Mouse (Mus musculus): Measurements from ENCODE around the gene Vps37d. TPM values are rescaled to one million over a fixed set of nuclear protein-coding genes. Genes with fewer than 3 reads are reported as not detected.

The Vps37d gene
- polyA plus RNA-seq, 1 experiment: 7.3 TPM

GRCm38 (mm10) chr5:135089653-135090052, 11.6 kb upstream of the Vps37d start, which contains the start of gene Mlxipl:
Gene Mlxipl, plus strand, starts transcription at chr5:135089890.
- H3K4me1 ChIP-seq (ENCODE audit: control insufficient read depth, insufficient read depth, low read length): no peaks in the 10 kb centered on the region
- WGBS: 6% methylated on average over 39 of the region's 39 CpGs
- H3K27me3 ChIP-seq (replicated peaks; ENCODE audit: control insufficient read depth, insufficient read depth, low read length): no peaks in the 10 kb centered on the region
- H3K4me3 ChIP-seq (ENCODE audit: insufficient read depth, low read depth, low read length): no peak within 1 kb of the TSS
- peak; percentile 90 for DNase-seq
- TF ChIP-seq POLR2A (IDR thresholded peaks at IDR 0.05; ENCODE audit: low read depth, low read length): no peak
- TF ChIP-seq CTCF (conservative IDR thresholded peaks at IDR 0.05; ENCODE audit: insufficient read depth, insufficient read length, low read depth, low read length): peak; percentile 36; the same call in 1 of the 2 replicates
- no peaks in the 10 kb centered on the region for H3K36me3 ChIP-seq (ENCODE audit: control insufficient read depth, insufficient read depth, low read length)
- no peak within 1 kb of the TSS for H3K27ac ChIP-seq (ENCODE audit: insufficient read depth, low read depth, low read length)

DNA sequence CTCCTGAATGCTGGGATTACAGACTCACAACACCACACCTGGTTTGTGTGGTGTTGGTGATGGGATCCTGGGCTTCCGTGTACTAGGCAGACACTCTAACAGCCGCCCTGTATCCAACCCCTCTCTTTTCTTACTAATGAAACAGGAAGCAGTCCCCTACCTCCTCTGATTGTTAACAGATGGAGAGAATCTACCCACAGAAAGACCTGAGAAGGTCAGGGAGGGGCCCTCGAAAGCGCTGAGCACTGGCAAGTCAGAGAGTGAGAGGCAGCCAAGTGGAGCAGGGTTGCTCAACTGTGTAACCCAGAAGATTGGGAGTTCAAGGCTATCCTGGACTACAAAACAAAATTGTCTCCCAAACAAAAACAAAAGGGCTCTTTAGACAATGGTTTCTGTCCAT, 8.8 kb upstream of the Vps37d start:
- no peak overlapping the region for H3K4me3 ChIP-seq (ENCODE audit: insufficient read depth, low read depth, low read length)
- TF ChIP-seq CTCF (conservative IDR thresholded peaks at IDR 0.05; ENCODE audit: insufficient read depth, insufficient read length, low read depth, low read length) (no peak), POLR2A (IDR thresholded peaks at IDR 0.05; ENCODE audit: low read depth, low read length) (no peak)
- H3K36me3 ChIP-seq (ENCODE audit: control insufficient read depth, insufficient read depth, low read length): no peaks in the 10 kb centered on the region
- H3K4me1 ChIP-seq (ENCODE audit: control insufficient read depth, insufficient read depth, low read length): no peaks in the 10 kb centered on the region
- no peak overlapping the region for H3K27ac ChIP-seq (ENCODE audit: insufficient read depth, low read depth, low read length)
- H3K27me3 ChIP-seq (replicated peaks; ENCODE audit: control insufficient read depth, insufficient read depth, low read length): no peaks in the 10 kb centered on the region
- 41% methylated on average over 4 of the region's 4 CpGs for WGBS
- no peak for DNase-seq

GRCm38 (mm10) chr5:135080539-135080938, 2.5 kb upstream of the Vps37d start:
- TF ChIP-seq POLR2A (IDR thresholded peaks at IDR 0.05; ENCODE audit: low read depth, low read length): no peak
- no peak for TF ChIP-seq CTCF (conservative IDR thresholded peaks at IDR 0.05; ENCODE audit: insufficient read depth, insufficient read length, low read depth, low read length)
- DNase-seq: peak; percentile 71
- Histone ChIP-seq H3K4me1 (ENCODE audit: control insufficient read depth, insufficient read depth, low read length) (peaks cover 10% of the 10 kb centered on the region; the same call in 1 of the 2 replicates), H3K4me3 (ENCODE audit: insufficient read depth, low read depth, low read length) (no peak overlapping the region), H3K27ac (ENCODE audit: insufficient read depth, low read depth, low read length) (no peak overlapping the region), H3K36me3 (ENCODE audit: control insufficient read depth, insufficient read depth, low read length) (no peaks in the 10 kb centered on the region), H3K27me3 (replicated peaks; ENCODE audit: control insufficient read depth, insufficient read depth, low read length) (no peaks in the 10 kb centered on the region)
- 66% methylated on average over 5 of the region's 5 CpGs for WGBS

- TF ChIP-seq CTCF (conservative IDR thresholded peaks at IDR 0.05; ENCODE audit: insufficient read depth, insufficient read length, low read depth, low read length) (no peak), POLR2A (IDR thresholded peaks at IDR 0.05; ENCODE audit: low read depth, low read length) (no peak)
- no peak overlapping the region for H3K4me3 ChIP-seq (ENCODE audit: insufficient read depth, low read depth, low read length)
- WGBS: 89% methylated on average over 2 of the region's 2 CpGs
- no peak for DNase-seq
- H3K36me3 ChIP-seq (ENCODE audit: control insufficient read depth, insufficient read depth, low read length): no peaks in the 10 kb centered on the region
- H3K27me3 ChIP-seq (replicated peaks; ENCODE audit: control insufficient read depth, insufficient read depth, low read length): no peaks in the 10 kb centered on the region
- H3K27ac ChIP-seq (ENCODE audit: insufficient read depth, low read depth, low read length): no peak overlapping the region
- peaks cover 10% of the 10 kb centered on the region; the same call in 1 of the 2 replicates for H3K4me1 ChIP-seq (ENCODE audit: control insufficient read depth, insufficient read depth, low read length)
These were observed 1.5 kb upstream of the Vps37d start for GRCm38 (mm10) chr5:135079578-135079977.

- WGBS: 1% methylated on average over 11 of the region's 11 CpGs
- Histone ChIP-seq H3K4me3 (ENCODE audit: insufficient read depth, low read depth, low read length) (peak overlapping the region; percentile 26; the same call in 1 of the 2 replicates), H3K27ac (ENCODE audit: insufficient read depth, low read depth, low read length) (no peak overlapping the region), H3K36me3 (ENCODE audit: control insufficient read depth, insufficient read depth, low read length) (no peaks in the 10 kb centered on the region), H3K27me3 (replicated peaks; ENCODE audit: control insufficient read depth, insufficient read depth, low read length) (no peaks in the 10 kb centered on the region), H3K4me1 (ENCODE audit: control insufficient read depth, insufficient read depth, low read length) (peaks cover 10% of the 10 kb centered on the region; the same call in 1 of the 2 replicates)
- TF ChIP-seq POLR2A (IDR thresholded peaks at IDR 0.05; ENCODE audit: low read depth, low read length) (no peak), CTCF (conservative IDR thresholded peaks at IDR 0.05; ENCODE audit: insufficient read depth, insufficient read length, low read depth, low read length) (no peak)
- DNase-seq: no peak
These were observed 380 bp upstream of the Vps37d start for GRCm38 (mm10) chr5:135078482-135078810.

DNA sequence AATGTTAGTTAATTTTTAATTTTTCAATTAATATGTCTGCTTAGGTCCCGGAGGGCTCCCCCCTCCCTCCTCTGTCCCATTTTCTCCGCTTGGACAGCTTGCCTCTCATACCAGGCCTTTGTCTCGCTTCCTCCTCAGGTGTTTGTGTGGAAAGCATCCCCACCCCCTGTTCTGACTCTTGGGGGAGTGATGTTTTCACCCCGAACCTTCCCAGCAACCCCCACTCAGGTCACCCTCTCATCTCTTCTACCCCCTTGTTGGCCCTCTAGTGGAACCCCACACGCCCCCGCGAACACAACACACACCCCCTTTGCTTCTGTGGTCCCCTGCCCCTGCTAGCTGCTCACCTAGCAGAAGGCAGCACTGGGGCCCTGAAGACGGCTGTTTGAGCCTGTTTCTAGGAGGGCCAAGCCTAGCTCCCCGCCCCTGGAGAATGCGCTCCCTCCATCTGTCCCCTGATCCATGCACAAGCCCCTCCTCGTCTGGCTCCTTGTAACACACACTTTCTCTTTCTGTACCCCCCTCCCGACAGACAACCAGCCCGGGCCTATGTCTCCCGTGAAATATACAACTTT, 1.0 kb downstream of the Vps37d start:
- Histone ChIP-seq H3K36me3 (ENCODE audit: control insufficient read depth, insufficient read depth, low read length) (no peaks in the 10 kb centered on the region), H3K4me1 (ENCODE audit: control insufficient read depth, insufficient read depth, low read length) (peaks cover 10% of the 10 kb centered on the region; the same call in 1 of the 2 replicates), H3K4me3 (ENCODE audit: insufficient read depth, low read depth, low read length) (peak overlapping the region; percentile 78), H3K27me3 (replicated peaks; ENCODE audit: control insufficient read depth, insufficient read depth, low read length) (no peaks in the 10 kb centered on the region), H3K27ac (ENCODE audit: insufficient read depth, low read depth, low read length) (peak overlapping the region; percentile 14)
- peak; percentile 88 for DNase-seq
- WGBS: 16% methylated on average over 14 of the region's 14 CpGs
- no peak for TF ChIP-seq CTCF (conservative IDR thresholded peaks at IDR 0.05; ENCODE audit: insufficient read depth, insufficient read length, low read depth, low read length)
- TF ChIP-seq POLR2A (IDR thresholded peaks at IDR 0.05; ENCODE audit: low read depth, low read length): no peak

GRCm38 (mm10) chr5:135076368-135076767, 1.7 kb downstream of the Vps37d start:
- DNase-seq: peak; percentile 30
- Histone ChIP-seq H3K27ac (ENCODE audit: insufficient read depth, low read depth, low read length) (peak overlapping the region; percentile 85), H3K4me1 (ENCODE audit: control insufficient read depth, insufficient read depth, low read length) (peaks cover 10% of the 10 kb centered on the region; the same call in 1 of the 2 replicates), H3K36me3 (ENCODE audit: control insufficient read depth, insufficient read depth, low read length) (no peaks in the 10 kb centered on the region), H3K27me3 (replicated peaks; ENCODE audit: control insufficient read depth, insufficient read depth, low read length) (no peaks in the 10 kb centered on the region), H3K4me3 (ENCODE audit: insufficient read depth, low read depth, low read length) (peak overlapping the region; percentile 12; the same call in 1 of the 2 replicates)
- 40% methylated on average over 14 of the region's 14 CpGs for WGBS
- TF ChIP-seq POLR2A (IDR thresholded peaks at IDR 0.05; ENCODE audit: low read depth, low read length) (no peak), CTCF (conservative IDR thresholded peaks at IDR 0.05; ENCODE audit: insufficient read depth, insufficient read length, low read depth, low read length) (no peak)

Data from kidney, adult 2 months (tissue).